Mouse (Mus musculus): ENCODE data around the gene Arrb2. TPM values are rescaled to one million over a fixed set of nuclear protein-coding genes. Genes with fewer than 3 reads are reported as not detected.

Arrb2 gene
- polyA plus RNA-seq, 1 experiment from 2014 or later, result 45.5 TPM

GRCm38 (mm10) chr11:70431574-70431973, 861 bp upstream of the Arrb2 start:
- Histone ChIP-seq H3K4me1 (replicated peaks) (peaks cover 36% of the 10 kb centered on the region), H3K27ac (peak overlapping the region; percentile 94), H3K9ac (replicated peaks) (peak overlapping the region; percentile 91; the same call in 1 of the 2 replicates), H3K27me3 (no peaks in the 10 kb centered on the region), H3K4me3 (replicated peaks) (peak overlapping the region; percentile 66), H3K9me3 (no peaks in the 10 kb centered on the region), H3K4me2 (replicated peaks) (peak overlapping the region; percentile 79), H3K36me3 (peaks cover 12% of the 10 kb centered on the region)
- 28% methylated on average over 5 of the region's 5 CpGs for WGBS
- no peak for ATAC-seq

- H3K4me3 ChIP-seq (replicated peaks), result peak overlapping the region; percentile 66
- peak overlapping the region; percentile 79 for H3K4me2 ChIP-seq (replicated peaks)
- H3K27ac ChIP-seq, result peak overlapping the region; percentile 94
- no peaks in the 10 kb centered on the region for H3K9me3 ChIP-seq
- H3K9ac ChIP-seq (replicated peaks), result peak overlapping the region; percentile 91
- WGBS, result 6% methylated on average over 15 of the region's 15 CpGs
- peaks cover 27% of the 10 kb centered on the region for H3K36me3 ChIP-seq
- H3K27me3 ChIP-seq, result no peaks in the 10 kb centered on the region
- H3K4me1 ChIP-seq (replicated peaks), result peaks cover 36% of the 10 kb centered on the region
- ATAC-seq, result peak; percentile 54
Observed at GRCm38 (mm10) chr11:70432895-70433568, 597 bp downstream of the Arrb2 start.

GRCm38 (mm10) chr11:70433569-70433943, 1.1 kb downstream of the Arrb2 start:
- no peak overlapping the region for H3K27ac ChIP-seq
- peak overlapping the region; percentile 79 for H3K4me2 ChIP-seq (replicated peaks)
- ATAC-seq, result no peak
- no peaks in the 10 kb centered on the region for H3K9me3 ChIP-seq
- WGBS, result 68% methylated on average over 1 of the region's 1 CpGs
- H3K36me3 ChIP-seq, result peaks cover 32% of the 10 kb centered on the region
- H3K4me1 ChIP-seq (replicated peaks), result peaks cover 36% of the 10 kb centered on the region
- no peaks in the 10 kb centered on the region for H3K27me3 ChIP-seq
- H3K4me3 ChIP-seq (replicated peaks), result peak overlapping the region; percentile 66
- H3K9ac ChIP-seq (replicated peaks), result peak overlapping the region; percentile 91

- H3K27me3 ChIP-seq, result no peaks in the 10 kb centered on the region
- WGBS, result 86% methylated on average over 3 of the region's 3 CpGs
- no peak overlapping the region for H3K27ac ChIP-seq
- H3K4me1 ChIP-seq (replicated peaks), result peaks cover 36% of the 10 kb centered on the region
- H3K4me3 ChIP-seq (replicated peaks), result peak overlapping the region; percentile 66
- peaks cover 36% of the 10 kb centered on the region for H3K36me3 ChIP-seq
- H3K9ac ChIP-seq (replicated peaks), result peak overlapping the region; percentile 91
- peak overlapping the region; percentile 79 for H3K4me2 ChIP-seq (replicated peaks)
- ATAC-seq, result no peak
- H3K9me3 ChIP-seq, result no peaks in the 10 kb centered on the region
Observed at GRCm38 (mm10) chr11:70433951-70434350, 1.5 kb downstream of the Arrb2 start.

- Histone ChIP-seq H3K36me3 (peaks cover 51% of the 10 kb centered on the region), H3K9me3 (no peaks in the 10 kb centered on the region), H3K4me2 (replicated peaks) (no peak overlapping the region), H3K27me3 (no peaks in the 10 kb centered on the region), H3K4me1 (replicated peaks) (peaks cover 36% of the 10 kb centered on the region), H3K9ac (replicated peaks) (no peak overlapping the region), H3K27ac (no peak overlapping the region), H3K4me3 (replicated peaks) (no peak overlapping the region)
- no peak for ATAC-seq
- 86% methylated on average over 5 of the region's 5 CpGs for WGBS
Observed at GRCm38 (mm10) chr11:70435476-70435875, 3.0 kb downstream of the Arrb2 start.

- no peak for ATAC-seq
- Histone ChIP-seq H3K4me1 (replicated peaks) (peaks cover 24% of the 10 kb centered on the region), H3K27me3 (no peaks in the 10 kb centered on the region), H3K9me3 (no peaks in the 10 kb centered on the region), H3K9ac (replicated peaks) (no peak overlapping the region), H3K27ac (no peak overlapping the region), H3K4me2 (replicated peaks) (no peak overlapping the region), H3K4me3 (replicated peaks) (no peak overlapping the region), H3K36me3 (peaks cover 67% of the 10 kb centered on the region)
- WGBS, result 91% methylated on average over 6 of the region's 6 CpGs
Observed at GRCm38 (mm10) chr11:70437426-70437825, 5.0 kb downstream of the Arrb2 start.

GRCm38 (mm10) chr11:70438728-70439374, 6.4 kb downstream of the Arrb2 start:
- WGBS, result 90% methylated on average over 7 of the region's 7 CpGs
- Histone ChIP-seq H3K27me3 (no peaks in the 10 kb centered on the region), H3K9me3 (no peaks in the 10 kb centered on the region), H3K4me1 (replicated peaks) (peaks cover 14% of the 10 kb centered on the region), H3K36me3 (peaks cover 67% of the 10 kb centered on the region), H3K9ac (replicated peaks) (no peak overlapping the region), H3K27ac (no peak overlapping the region), H3K4me3 (replicated peaks) (no peak overlapping the region), H3K4me2 (replicated peaks) (no peak overlapping the region)
- ATAC-seq, result no peak

- no peaks in the 10 kb centered on the region for H3K9me3 ChIP-seq
- no peaks in the 10 kb centered on the region; the same call in 1 of the 2 replicates for H3K4me1 ChIP-seq (replicated peaks)
- ATAC-seq, result no peak
- no peak overlapping the region for H3K9ac ChIP-seq (replicated peaks)
- WGBS, result 93% methylated on average over 4 of the region's 4 CpGs
- peaks cover 64% of the 10 kb centered on the region for H3K36me3 ChIP-seq
- no peak overlapping the region for H3K27ac ChIP-seq
- no peak overlapping the region for H3K4me3 ChIP-seq (replicated peaks)
- no peaks in the 10 kb centered on the region for H3K27me3 ChIP-seq
- no peak overlapping the region for H3K4me2 ChIP-seq (replicated peaks)
Observed at GRCm38 (mm10) chr11:70440637-70441036, 8.2 kb downstream of the Arrb2 start.

- Histone ChIP-seq H3K9ac (replicated peaks) (no peak overlapping the region), H3K27me3 (no peaks in the 10 kb centered on the region), H3K9me3 (no peaks in the 10 kb centered on the region), H3K27ac (no peak overlapping the region), H3K36me3 (peaks cover 51% of the 10 kb centered on the region), H3K4me2 (replicated peaks) (no peak overlapping the region), H3K4me3 (replicated peaks) (no peak overlapping the region), H3K4me1 (replicated peaks) (no peaks in the 10 kb centered on the region)
- no peak for ATAC-seq
- WGBS, result 96% methylated on average over 7 of the region's 7 CpGs
Observed at GRCm38 (mm10) chr11:70441882-70442281, 9.4 kb downstream of the Arrb2 start.

- no peak overlapping the region for H3K4me3 ChIP-seq (replicated peaks)
- WGBS, result 92% methylated on average over 3 of the region's 3 CpGs
- H3K36me3 ChIP-seq, result peaks cover 31% of the 10 kb centered on the region
- no peaks in the 10 kb centered on the region for H3K27me3 ChIP-seq
- no peak overlapping the region for H3K9ac ChIP-seq (replicated peaks)
- H3K4me2 ChIP-seq (replicated peaks), result no peak overlapping the region
- H3K4me1 ChIP-seq (replicated peaks), result no peaks in the 10 kb centered on the region
- ATAC-seq, result no peak
- H3K9me3 ChIP-seq, result no peaks in the 10 kb centered on the region
- no peak overlapping the region for H3K27ac ChIP-seq
Observed at GRCm38 (mm10) chr11:70443964-70444363, 11.5 kb downstream of the Arrb2 start.

GRCm38 (mm10) chr11:70444667-70445066, 12.2 kb downstream of the Arrb2 start:
- no peak for ATAC-seq
- Histone ChIP-seq H3K27me3 (no peaks in the 10 kb centered on the region), H3K4me1 (replicated peaks) (no peaks in the 10 kb centered on the region), H3K4me2 (replicated peaks) (no peak overlapping the region), H3K4me3 (replicated peaks) (no peak overlapping the region), H3K36me3 (peaks cover 24% of the 10 kb centered on the region), H3K9me3 (no peaks in the 10 kb centered on the region), H3K27ac (no peak overlapping the region), H3K9ac (replicated peaks) (no peak overlapping the region)
- WGBS, result 83% methylated on average over 6 of the region's 6 CpGs

- H3K27ac ChIP-seq, result no peak overlapping the region
- H3K36me3 ChIP-seq, result peaks cover 6% of the 10 kb centered on the region
- H3K27me3 ChIP-seq, result no peaks in the 10 kb centered on the region
- H3K4me2 ChIP-seq (replicated peaks), result no peak overlapping the region
- H3K4me1 ChIP-seq (replicated peaks), result no peaks in the 10 kb centered on the region
- H3K9ac ChIP-seq (replicated peaks), result no peak overlapping the region
- no peak overlapping the region for H3K4me3 ChIP-seq (replicated peaks)
- no peak for ATAC-seq
- WGBS, result 48% methylated on average over 3 of the region's 3 CpGs
- no peaks in the 10 kb centered on the region for H3K9me3 ChIP-seq
Observed at GRCm38 (mm10) chr11:70446756-70447155, 14.3 kb downstream of the Arrb2 start.

Measured in midbrain, embryonic 13.5 days (tissue).